Mouse (Mus musculus): Measurements from ENCODE around the gene Vamp2. TPM values are rescaled to one million over a fixed set of nuclear protein-coding genes. Genes with fewer than 3 reads are reported as not detected.
A peak's percentile ranks its signal among the peaks of the same experiment; 100 is the strongest.

Gene Vamp2
- polyA plus RNA-seq, 1 experiment: 51.8 TPM

DNA sequence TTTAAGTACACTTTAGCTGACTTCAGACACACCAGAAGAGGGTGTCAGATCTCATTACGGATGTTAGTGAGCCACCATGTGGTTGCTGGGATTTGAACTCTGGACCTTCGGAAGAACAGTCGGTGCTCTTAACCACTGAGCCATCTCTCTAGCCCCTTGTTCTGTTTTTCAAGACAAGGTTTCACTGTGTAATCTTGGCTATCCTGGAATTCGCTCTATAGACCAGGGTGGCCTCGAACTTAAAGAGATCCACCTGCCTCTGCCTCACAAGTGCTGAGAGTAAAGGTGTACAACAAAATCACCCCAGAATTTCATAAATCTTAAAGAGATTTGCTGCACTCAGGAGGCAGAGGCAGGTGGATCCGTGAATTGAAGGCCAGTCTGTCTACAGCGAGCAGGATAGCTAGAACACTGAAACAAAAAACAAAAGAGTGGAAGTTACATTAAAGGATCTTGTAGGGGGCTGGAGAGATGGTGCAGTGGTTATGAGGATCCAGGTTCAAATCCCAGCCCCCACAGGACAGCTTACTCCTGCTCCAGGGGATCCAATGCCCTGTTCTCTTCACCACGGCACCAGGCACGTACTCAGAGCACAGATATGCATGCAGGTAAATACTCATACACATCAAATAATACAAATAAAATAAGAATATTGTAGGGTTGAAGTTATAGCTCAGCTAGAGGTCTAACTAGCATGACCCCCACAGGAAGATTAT, 12.4 kb upstream of the Vamp2 start:
- Histone ChIP-seq H3K4me3 (no peak overlapping the region), H3K4me2 (ENCODE audit: low read depth) (no peak overlapping the region), H3K79me2 (ENCODE audit: control insufficient read depth, insufficient read depth) (no peaks in the 10 kb centered on the region), H3ac (ENCODE audit: control insufficient read depth, insufficient read length) (no peak overlapping the region), H3K27me3 (ENCODE audit: control insufficient read depth, insufficient read depth, insufficient read length) (no peaks in the 10 kb centered on the region), H3K36me3 (ENCODE audit: control insufficient read depth, insufficient read depth) (no peaks in the 10 kb centered on the region)
- TF ChIP-seq TCF12 (IDR thresholded peaks at IDR 0.05; ENCODE audit: insufficient read depth, poor library complexity, severe bottlenecking): no peak
- no peak for TF ChIP-seq MYOD1 (IDR thresholded peaks at IDR 0.05; ENCODE audit: control insufficient read depth in 1 of 3, insufficient read length in 2 of 3, low read depth in 2 of 3)
- TF ChIP-seq CEBPB (IDR thresholded peaks at IDR 0.05; ENCODE audit: insufficient read depth, poor library complexity, severe bottlenecking): no peak
- no peak for TF ChIP-seq POLR2AphosphoS2 (IDR thresholded peaks at IDR 0.05; ENCODE audit: insufficient read length, low read depth)
- no peak for TF ChIP-seq MAX (IDR thresholded peaks at IDR 0.05; ENCODE audit: low read depth)
- TF ChIP-seq TCF3 (IDR thresholded peaks at IDR 0.05; ENCODE audit: insufficient read length, low read depth): no peak
- TF ChIP-seq E2F4 (IDR thresholded peaks at IDR 0.05; ENCODE audit: insufficient read depth): no peak

DNA sequence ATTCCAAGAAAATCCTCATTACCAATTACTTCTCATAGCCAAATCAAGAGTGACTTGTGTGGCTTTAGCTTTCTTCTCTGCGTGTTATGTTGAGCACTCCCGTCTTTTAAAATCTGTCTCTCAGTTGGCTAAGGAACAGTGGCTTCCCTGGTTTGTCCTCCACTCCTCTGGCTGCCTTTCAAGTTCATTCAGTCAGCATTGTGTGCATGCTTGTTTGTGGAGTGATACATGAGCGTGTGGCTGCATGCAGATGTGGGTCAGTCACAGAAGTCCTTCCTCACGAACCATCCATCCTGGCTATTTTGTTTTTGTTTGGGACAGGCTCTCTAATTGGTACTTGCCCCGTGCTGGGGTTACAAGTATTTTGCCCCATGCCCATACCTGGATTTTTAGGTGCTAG, 11.7 kb upstream of the Vamp2 start:
- no peaks in the 10 kb centered on the region for H3K79me2 ChIP-seq (ENCODE audit: control insufficient read depth, insufficient read depth)
- no peak overlapping the region for H3K4me2 ChIP-seq (ENCODE audit: low read depth)
- no peaks in the 10 kb centered on the region for H3K27me3 ChIP-seq (ENCODE audit: control insufficient read depth, insufficient read depth, insufficient read length)
- no peaks in the 10 kb centered on the region for H3K36me3 ChIP-seq (ENCODE audit: control insufficient read depth, insufficient read depth)
- H3K4me3 ChIP-seq: no peak overlapping the region
- no peak for TF ChIP-seq MAX (IDR thresholded peaks at IDR 0.05; ENCODE audit: low read depth)
- H3ac ChIP-seq (ENCODE audit: control insufficient read depth, insufficient read length): no peak overlapping the region

DNA sequence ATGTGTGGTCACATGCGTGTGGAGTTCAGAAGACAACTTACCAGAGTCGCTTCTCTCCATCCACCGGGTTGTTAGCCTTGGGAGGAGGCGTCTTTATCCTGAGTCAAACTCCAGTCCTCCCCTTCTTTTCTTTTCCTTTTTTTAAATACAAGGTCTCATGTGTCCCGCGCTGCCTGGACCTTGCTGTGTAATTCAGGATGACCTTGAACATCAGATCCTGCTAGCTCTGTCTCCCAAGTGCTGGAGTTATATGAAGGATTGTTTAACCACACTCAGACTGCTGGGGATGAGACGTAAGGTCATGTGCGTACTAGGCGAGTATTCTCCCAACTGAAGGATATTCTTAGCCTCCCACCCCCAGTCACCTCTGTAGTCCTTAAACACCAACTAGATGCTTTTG, 11.0 kb upstream of the Vamp2 start:
- H3K4me2 ChIP-seq (ENCODE audit: low read depth): no peak overlapping the region
- no peaks in the 10 kb centered on the region for H3K36me3 ChIP-seq (ENCODE audit: control insufficient read depth, insufficient read depth)
- no peak overlapping the region for H3ac ChIP-seq (ENCODE audit: control insufficient read depth, insufficient read length)
- no peaks in the 10 kb centered on the region for H3K27me3 ChIP-seq (ENCODE audit: control insufficient read depth, insufficient read depth, insufficient read length)
- H3K79me2 ChIP-seq (ENCODE audit: control insufficient read depth, insufficient read depth): no peaks in the 10 kb centered on the region
- no peak overlapping the region for H3K4me3 ChIP-seq
- TF ChIP-seq MYOD1 (IDR thresholded peaks at IDR 0.05; ENCODE audit: control insufficient read depth in 1 of 3, insufficient read length in 2 of 3, low read depth in 2 of 3) (no peak), TCF3 (IDR thresholded peaks at IDR 0.05; ENCODE audit: insufficient read length, low read depth) (no peak), USF1 (IDR thresholded peaks at IDR 0.05; ENCODE audit: low read depth) (no peak), SRF (IDR thresholded peaks at IDR 0.05; ENCODE audit: control insufficient read depth, insufficient read length, low read depth) (no peak), CEBPB (IDR thresholded peaks at IDR 0.05; ENCODE audit: insufficient read depth, poor library complexity, severe bottlenecking) (no peak), POLR2A (IDR thresholded peaks at IDR 0.05; ENCODE audit: insufficient read length, low read depth) (no peak), TCF12 (IDR thresholded peaks at IDR 0.05; ENCODE audit: insufficient read depth, poor library complexity, severe bottlenecking) (no peak), REST (IDR thresholded peaks at IDR 0.05; ENCODE audit: insufficient read depth, insufficient read length) (no peak), E2F4 (IDR thresholded peaks at IDR 0.05; ENCODE audit: insufficient read depth) (no peak), MYOG (IDR thresholded peaks at IDR 0.05; ENCODE audit: control insufficient read depth in 1 of 3, insufficient read depth in 1 of 3, insufficient read length in 2 of 3, low read depth in 2 of 3) (no peak), MAX (IDR thresholded peaks at IDR 0.05; ENCODE audit: low read depth) (no peak), POLR2AphosphoS2 (IDR thresholded peaks at IDR 0.05; ENCODE audit: insufficient read length, low read depth) (no peak)

DNA sequence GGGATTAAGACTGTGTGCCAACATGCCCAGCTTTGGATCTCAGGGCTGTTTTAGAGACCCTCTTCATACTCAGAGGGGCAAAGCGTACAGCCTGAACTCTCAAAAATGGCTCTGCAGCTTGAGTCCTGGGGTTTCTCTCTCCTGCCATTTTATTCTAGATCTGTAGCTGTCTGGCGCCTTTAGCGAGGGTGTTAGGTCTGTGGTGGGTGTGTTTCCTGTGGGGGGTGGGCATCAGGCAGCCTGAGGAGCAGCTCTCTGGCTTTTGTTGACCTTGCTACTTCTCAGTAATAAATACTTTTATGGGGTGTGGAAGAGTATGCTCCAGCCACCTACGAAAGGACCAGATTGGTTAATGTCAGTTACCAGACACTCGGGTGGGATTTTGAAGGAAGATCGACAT, 10.2 kb upstream of the Vamp2 start:
- peak overlapping the region; percentile 52 for H3K4me2 ChIP-seq (ENCODE audit: low read depth)
- TF ChIP-seq MYOD1 (IDR thresholded peaks at IDR 0.05; ENCODE audit: control insufficient read depth in 1 of 3, insufficient read length in 2 of 3, low read depth in 2 of 3) (no peak), E2F4 (IDR thresholded peaks at IDR 0.05; ENCODE audit: insufficient read depth) (no peak), POLR2AphosphoS2 (IDR thresholded peaks at IDR 0.05; ENCODE audit: insufficient read length, low read depth) (no peak), TCF12 (IDR thresholded peaks at IDR 0.05; ENCODE audit: insufficient read depth, poor library complexity, severe bottlenecking) (no peak), SRF (IDR thresholded peaks at IDR 0.05; ENCODE audit: control insufficient read depth, insufficient read length, low read depth) (no peak)
- no peak overlapping the region for H3ac ChIP-seq (ENCODE audit: control insufficient read depth, insufficient read length)
- H3K36me3 ChIP-seq (ENCODE audit: control insufficient read depth, insufficient read depth): no peaks in the 10 kb centered on the region
- H3K27me3 ChIP-seq (ENCODE audit: control insufficient read depth, insufficient read depth, insufficient read length): no peaks in the 10 kb centered on the region
- H3K79me2 ChIP-seq (ENCODE audit: control insufficient read depth, insufficient read depth): no peaks in the 10 kb centered on the region
- no peak overlapping the region for H3K4me3 ChIP-seq

DNA sequence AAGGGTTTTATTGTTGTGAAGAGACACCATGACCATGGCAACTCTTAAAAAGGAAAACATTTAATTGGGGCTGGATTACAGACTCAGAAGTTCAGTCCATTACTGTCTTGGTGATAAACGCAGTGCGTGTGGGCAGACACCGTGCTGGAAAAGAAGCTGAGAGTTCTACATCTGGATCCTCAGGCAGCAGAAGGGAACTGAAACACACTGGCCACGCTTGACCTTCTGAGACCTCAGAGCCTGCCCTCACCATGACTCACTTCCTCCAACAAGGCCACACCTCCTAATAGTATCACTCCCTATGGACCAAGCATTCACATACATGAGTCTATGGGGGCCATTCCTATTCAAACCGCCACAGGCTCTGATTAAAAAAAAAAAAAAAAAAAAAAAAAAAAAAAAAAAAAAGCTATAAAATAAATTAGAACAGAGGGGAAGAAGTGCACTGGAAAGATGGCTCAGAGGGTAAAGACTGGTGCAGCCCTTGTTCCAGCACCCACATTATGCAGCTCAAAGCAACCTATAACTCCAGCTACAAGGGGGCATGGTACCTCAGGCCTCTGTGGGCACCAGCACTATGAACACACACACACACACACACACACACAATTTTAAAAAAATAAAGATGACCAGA, 9.4 kb upstream of the Vamp2 start:
- no peaks in the 10 kb centered on the region for H3K79me2 ChIP-seq (ENCODE audit: control insufficient read depth, insufficient read depth)
- TF ChIP-seq E2F4 (IDR thresholded peaks at IDR 0.05; ENCODE audit: insufficient read depth) (no peak), CEBPB (IDR thresholded peaks at IDR 0.05; ENCODE audit: insufficient read depth, poor library complexity, severe bottlenecking) (no peak), POLR2AphosphoS2 (IDR thresholded peaks at IDR 0.05; ENCODE audit: insufficient read length, low read depth) (peak; percentile 62), MAX (IDR thresholded peaks at IDR 0.05; ENCODE audit: low read depth) (no peak), SRF (IDR thresholded peaks at IDR 0.05; ENCODE audit: control insufficient read depth, insufficient read length, low read depth) (no peak), TCF3 (IDR thresholded peaks at IDR 0.05; ENCODE audit: insufficient read length, low read depth) (no peak), POLR2A (IDR thresholded peaks at IDR 0.05; ENCODE audit: insufficient read length, low read depth) (peak; percentile 63), REST (IDR thresholded peaks at IDR 0.05; ENCODE audit: insufficient read depth, insufficient read length) (no peak)
- no peak overlapping the region for H3K4me3 ChIP-seq
- H3K36me3 ChIP-seq (ENCODE audit: control insufficient read depth, insufficient read depth): no peaks in the 10 kb centered on the region
- no peaks in the 10 kb centered on the region for H3K27me3 ChIP-seq (ENCODE audit: control insufficient read depth, insufficient read depth, insufficient read length)
- H3K4me2 ChIP-seq (ENCODE audit: low read depth): peak overlapping the region; percentile 52
- H3ac ChIP-seq (ENCODE audit: control insufficient read depth, insufficient read length): no peak overlapping the region
